Mouse (Mus musculus) forebrain, embryonic 12.5 days (tissue): ENCODE measurements at regions not wholly inside any gene's neighbourhood (a gene's known extent, or its start where the extent isn't known, plus 50 kb on each side); places are given as distances from the start of the nearest gene placed in this dataset.

Source experiments
- ATAC-seq: fragments of 200-750 bp; cut with Nextera tagmentation; 2 replicates; pipeline ENCODE4 v1.8.0; 2017; ENCODE audit warnings: moderate TSS enrichment; ENCODE audit not compliant: low FRiP score
- H3K27ac ChIP-seq: fragments of 300-500 bp; sonication (generic); 2 replicates; pipeline ENCODE4 v1.5.1; 2016; ENCODE audit warnings: mild to moderate bottlenecking
- H3K27me3 ChIP-seq: fragments of 300-500 bp; sonication (generic); 2 replicates; pipeline ENCODE4 v1.6.1; 2016; ENCODE audit warnings: mild to moderate bottlenecking
- H3K36me3 ChIP-seq: fragments of 300-500 bp; sonication (generic); replicated peaks from 2 replicates; pipeline ENCODE4 v1.6.1; 2016; ENCODE audit warnings: mild to moderate bottlenecking
- H3K4me1 ChIP-seq: fragments of 300-500 bp; sonication (generic); 2 replicates; pipeline ENCODE4 v1.6.1; 2016
- H3K4me2 ChIP-seq: fragments of 300-500 bp; sonication (generic); 2 replicates; pipeline ENCODE4 v1.6.1; 2016; ENCODE audit warnings: mild to moderate bottlenecking, moderate library complexity
- H3K4me3 ChIP-seq: fragments of 300-500 bp; sonication (generic); replicated peaks from 2 replicates; pipeline ENCODE4 v1.5.1; 2016; ENCODE audit warnings: mild to moderate bottlenecking
- H3K9ac ChIP-seq: fragments of 300-500 bp; sonication (generic); 2 replicates; pipeline ENCODE4 v1.6.1; 2016; ENCODE audit warnings: mild to moderate bottlenecking
- H3K9me3 ChIP-seq: fragments of 300-500 bp; sonication (generic); 2 replicates; pipeline ENCODE4 v1.6.1; 2016
- WGBS: fragments of 180-500 bp; shearing (Covaris S2); methylation state at CpG from one replicate; pipeline ENCODE4 v1.1.7; 2016; 5-methylcytosine and 5-hydroxymethylcytosine counted together

DNA sequence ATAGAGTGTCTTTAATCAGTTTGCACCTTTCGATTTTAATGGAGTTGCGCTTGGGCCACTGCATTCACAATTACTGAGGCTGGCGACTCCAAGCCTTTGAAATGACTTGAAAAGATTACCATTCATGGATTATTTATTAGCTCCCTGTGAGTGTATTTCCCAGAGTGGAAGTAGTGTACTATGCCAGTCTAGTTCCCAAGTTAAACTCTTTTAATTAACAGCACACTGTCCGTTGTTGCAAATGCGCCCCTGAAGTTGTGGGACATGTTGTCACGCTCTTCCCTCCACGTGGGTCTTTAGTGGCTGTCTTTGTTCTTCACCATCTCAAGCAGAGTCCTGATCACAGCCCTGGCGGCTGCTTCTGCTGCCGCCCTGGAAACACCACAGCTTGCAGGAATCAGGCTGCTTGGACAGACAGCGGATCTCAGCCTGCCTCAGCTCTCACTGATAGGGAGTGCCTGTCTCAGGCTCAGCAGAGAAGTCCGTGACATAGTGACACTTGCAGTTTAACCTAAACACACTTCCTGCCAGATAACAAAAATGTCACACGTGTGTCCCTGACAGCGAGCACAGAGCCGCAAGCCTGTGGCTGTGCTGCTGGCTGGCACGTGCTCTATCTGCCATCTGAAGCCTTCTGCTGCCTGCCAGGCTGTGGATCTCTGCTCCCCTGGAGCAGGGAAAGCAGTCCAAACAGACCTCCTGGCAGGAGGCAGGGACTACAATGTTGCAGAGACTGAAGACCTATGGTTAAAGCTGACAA, 244.1 kb downstream of the Snx10 start:
- Histone ChIP-seq H3K36me3 (no peaks in the 10 kb centered on the region), H3K27me3 (peaks cover 24% of the 10 kb centered on the region), H3K4me3 (peak overlapping the region; percentile 20), H3K27ac (peak overlapping the region; percentile 76), H3K4me1 (peaks cover 21% of the 10 kb centered on the region), H3K9me3 (no peaks in the 10 kb centered on the region), H3K4me2 (peak overlapping the region; percentile 55), H3K9ac (peak overlapping the region; percentile 33; the same call in 1 of the 2 replicates)
- peak; percentile 81 for ATAC-seq
- 2% methylated on average over 15 of the region's 15 CpGs for WGBS

DNA sequence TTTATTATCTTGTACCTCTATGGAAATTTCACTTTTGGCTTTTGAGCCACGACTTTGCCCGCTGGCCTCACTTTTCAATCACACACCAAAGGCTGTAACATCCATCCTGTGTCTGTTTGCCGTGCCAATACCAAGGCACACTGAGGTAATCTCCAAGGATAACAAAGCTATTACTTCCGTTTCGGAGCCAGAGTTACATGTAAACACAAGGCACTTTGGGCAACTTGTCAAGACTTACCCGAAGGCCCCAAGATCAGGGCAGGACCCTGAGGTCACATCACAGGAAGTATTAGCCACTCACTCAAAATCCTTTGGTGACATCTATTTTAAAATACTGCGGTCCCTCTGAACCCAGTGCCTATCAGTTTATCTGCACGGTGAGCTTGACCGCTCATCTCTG, 241.3 kb downstream of the Skap2 start:
- H3K36me3 ChIP-seq, result no peaks in the 10 kb centered on the region
- no peak overlapping the region for H3K9ac ChIP-seq
- no peak overlapping the region for H3K27ac ChIP-seq
- H3K4me3 ChIP-seq, result no peak overlapping the region
- peaks cover 16% of the 10 kb centered on the region for H3K27me3 ChIP-seq
- H3K4me1 ChIP-seq, result peaks cover 21% of the 10 kb centered on the region
- 93% methylated on average over 9 of the region's 9 CpGs for WGBS
- no peak for ATAC-seq
- H3K4me2 ChIP-seq, result no peak overlapping the region
- no peaks in the 10 kb centered on the region for H3K9me3 ChIP-seq

DNA sequence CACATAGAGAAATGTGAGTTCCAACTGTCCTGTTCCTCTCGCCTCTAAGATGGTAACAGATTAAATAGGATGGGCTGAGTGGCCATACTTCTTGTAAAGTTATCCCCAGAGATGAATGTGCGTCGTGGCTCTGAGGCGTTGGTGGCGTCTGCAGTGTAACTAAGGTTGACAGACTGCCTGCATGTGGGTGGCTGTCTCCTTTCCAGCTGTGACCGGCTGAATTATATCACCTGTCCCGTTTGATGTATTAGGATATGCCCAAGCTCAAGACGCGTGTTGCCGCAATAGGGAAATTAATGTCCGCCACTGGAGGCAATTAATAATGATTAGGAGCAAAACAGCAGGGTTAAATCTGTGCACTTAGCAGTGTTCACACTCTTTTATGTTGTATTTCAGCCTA, 240.9 kb downstream of the Skap2 start:
- no peak overlapping the region for H3K9ac ChIP-seq
- WGBS, result 77% methylated on average over 11 of the region's 11 CpGs
- no peak overlapping the region for H3K4me2 ChIP-seq
- no peaks in the 10 kb centered on the region for H3K9me3 ChIP-seq
- no peak overlapping the region for H3K27ac ChIP-seq
- H3K4me1 ChIP-seq, result peaks cover 18% of the 10 kb centered on the region
- ATAC-seq, result no peak
- no peak overlapping the region for H3K4me3 ChIP-seq
- H3K36me3 ChIP-seq, result no peaks in the 10 kb centered on the region
- H3K27me3 ChIP-seq, result peaks cover 13% of the 10 kb centered on the region

DNA sequence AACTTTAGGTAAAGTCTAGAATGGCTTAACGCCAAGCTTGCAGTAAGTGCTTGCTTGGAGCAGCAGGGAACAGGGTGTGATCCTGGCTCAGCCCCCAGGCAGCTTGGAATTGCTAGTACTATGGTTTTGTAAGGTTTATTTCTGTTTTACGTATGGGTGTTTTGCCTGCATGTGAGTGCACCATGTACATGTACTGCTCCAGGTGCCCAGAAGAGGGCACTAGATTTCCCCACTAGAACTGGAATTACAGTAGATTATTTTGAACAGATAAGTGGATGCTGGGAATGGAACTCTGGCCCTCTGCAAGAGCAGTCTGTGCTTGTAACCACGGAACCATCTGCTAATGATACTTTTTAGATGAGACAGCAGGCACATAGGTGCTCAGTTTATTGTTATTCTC, 237.6 kb downstream of the Skap2 start:
- no peak for ATAC-seq
- peaks cover 5% of the 10 kb centered on the region for H3K27me3 ChIP-seq
- H3K9me3 ChIP-seq, result no peaks in the 10 kb centered on the region
- no peak overlapping the region for H3K4me2 ChIP-seq
- no peak overlapping the region for H3K9ac ChIP-seq
- no peaks in the 10 kb centered on the region for H3K36me3 ChIP-seq
- no peaks in the 10 kb centered on the region for H3K4me1 ChIP-seq
- no peak overlapping the region for H3K27ac ChIP-seq
- WGBS, result 71% methylated on average over 3 of the region's 3 CpGs
- no peak overlapping the region for H3K4me3 ChIP-seq

DNA sequence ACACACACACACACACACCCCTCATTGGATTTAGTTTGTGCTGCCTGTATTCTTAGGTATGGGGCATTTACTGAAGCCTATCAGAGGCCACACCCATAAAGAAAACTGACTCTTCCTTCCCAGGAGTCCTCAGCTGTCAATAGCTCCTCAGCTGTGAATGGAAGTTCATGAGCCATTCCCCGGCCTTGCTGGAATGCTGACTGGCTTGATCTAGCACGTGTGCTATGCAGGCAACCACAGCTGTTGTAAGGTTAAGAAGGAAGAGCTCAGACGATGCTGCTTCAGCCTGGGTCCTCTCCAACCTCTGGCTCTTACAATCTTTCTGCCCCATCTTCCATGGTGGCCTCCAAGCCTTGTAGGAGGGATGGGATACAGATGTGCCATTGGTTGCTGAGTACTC, 226.7 kb downstream of the Skap2 start:
- WGBS, result 65% methylated on average over 3 of the region's 3 CpGs
- no peak for ATAC-seq
- Histone ChIP-seq H3K4me1 (no peaks in the 10 kb centered on the region), H3K27me3 (no peaks in the 10 kb centered on the region), H3K4me2 (no peak overlapping the region), H3K9me3 (no peaks in the 10 kb centered on the region), H3K27ac (no peak overlapping the region), H3K9ac (no peak overlapping the region), H3K36me3 (no peaks in the 10 kb centered on the region), H3K4me3 (no peak overlapping the region)

DNA sequence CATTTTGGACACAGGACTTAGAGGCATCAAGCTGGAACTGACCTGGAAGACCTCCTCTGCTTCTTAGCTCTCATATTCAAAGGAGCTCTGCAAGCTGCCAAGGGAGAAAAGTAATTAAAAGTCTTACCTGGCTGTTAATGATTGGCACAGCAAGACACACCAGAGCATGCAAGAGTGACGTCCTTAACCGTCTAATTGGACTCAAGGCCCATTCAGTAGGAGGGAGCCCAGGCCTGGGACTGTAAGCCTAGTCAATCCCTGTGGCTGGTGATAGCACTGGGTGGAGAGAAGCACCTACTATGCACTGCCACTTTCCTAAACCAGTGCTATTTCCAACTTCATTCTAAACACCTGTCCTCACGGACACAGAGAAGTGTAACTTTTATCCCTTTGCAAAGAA, 225.5 kb downstream of the Skap2 start:
- Histone ChIP-seq H3K4me3 (no peak overlapping the region), H3K36me3 (no peaks in the 10 kb centered on the region), H3K9ac (no peak overlapping the region), H3K27ac (no peak overlapping the region), H3K9me3 (no peaks in the 10 kb centered on the region), H3K4me1 (no peaks in the 10 kb centered on the region), H3K27me3 (no peaks in the 10 kb centered on the region), H3K4me2 (no peak overlapping the region)
- WGBS, result 55% methylated on average over 3 of the region's 3 CpGs
- no peak for ATAC-seq

DNA sequence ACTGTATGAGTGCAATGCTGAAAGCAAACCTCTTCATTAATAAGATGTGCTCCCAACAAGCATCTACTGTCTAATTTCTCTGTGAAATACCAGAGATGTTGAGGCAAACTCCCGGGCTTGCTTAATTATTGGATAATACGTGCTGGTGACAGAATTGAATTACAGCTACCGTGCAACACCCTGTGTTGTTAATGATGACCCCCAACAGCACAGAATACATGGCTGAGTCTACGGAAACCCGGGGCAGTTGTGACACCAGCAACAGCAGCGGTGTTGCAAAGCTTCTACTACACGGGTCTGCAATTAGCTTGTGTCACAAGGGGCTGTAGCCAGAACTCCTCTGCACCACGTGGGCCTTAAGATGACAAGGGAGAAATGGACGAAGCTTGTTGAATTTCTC, 224.2 kb downstream of the Skap2 start:
- no peak overlapping the region for H3K9ac ChIP-seq
- H3K27me3 ChIP-seq, result 0 out of 2 replicates have a peak, but pooled peaks cover 2% of the 10 kb centered on the region
- 80% methylated on average over 9 of the region's 9 CpGs for WGBS
- ATAC-seq, result no peak
- H3K4me2 ChIP-seq, result no peak overlapping the region
- H3K27ac ChIP-seq, result no peak overlapping the region
- no peak overlapping the region for H3K4me3 ChIP-seq
- H3K4me1 ChIP-seq, result no peaks in the 10 kb centered on the region
- no peaks in the 10 kb centered on the region for H3K36me3 ChIP-seq
- no peaks in the 10 kb centered on the region for H3K9me3 ChIP-seq

DNA sequence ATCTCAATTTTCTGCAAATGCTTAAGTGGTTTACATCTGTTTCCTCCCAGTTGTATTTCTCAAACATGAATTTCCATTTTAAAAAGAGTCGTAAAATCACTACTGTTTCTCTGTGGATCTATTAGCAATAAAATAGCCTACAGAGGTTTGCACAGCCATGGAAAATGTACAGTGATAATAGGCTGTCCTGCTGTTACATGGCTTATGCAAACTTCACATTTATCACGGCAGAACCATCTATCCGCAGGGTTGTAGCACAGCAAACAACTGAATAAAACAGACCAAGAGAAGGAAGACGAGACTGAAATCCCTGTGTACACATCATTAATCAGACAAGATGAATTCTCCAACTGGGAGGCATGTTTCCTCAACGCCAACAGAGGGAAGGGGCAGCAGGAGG, 222.1 kb downstream of the Skap2 start:
- Histone ChIP-seq H3K9me3 (no peaks in the 10 kb centered on the region), H3K27ac (no peak overlapping the region), H3K4me1 (no peaks in the 10 kb centered on the region), H3K27me3 (0 out of 2 replicates have a peak, but pooled peaks cover 2% of the 10 kb centered on the region), H3K4me3 (no peak overlapping the region), H3K36me3 (no peaks in the 10 kb centered on the region), H3K4me2 (no peak overlapping the region), H3K9ac (no peak overlapping the region)
- WGBS, result 80% methylated on average over 5 of the region's 5 CpGs
- no peak for ATAC-seq

DNA sequence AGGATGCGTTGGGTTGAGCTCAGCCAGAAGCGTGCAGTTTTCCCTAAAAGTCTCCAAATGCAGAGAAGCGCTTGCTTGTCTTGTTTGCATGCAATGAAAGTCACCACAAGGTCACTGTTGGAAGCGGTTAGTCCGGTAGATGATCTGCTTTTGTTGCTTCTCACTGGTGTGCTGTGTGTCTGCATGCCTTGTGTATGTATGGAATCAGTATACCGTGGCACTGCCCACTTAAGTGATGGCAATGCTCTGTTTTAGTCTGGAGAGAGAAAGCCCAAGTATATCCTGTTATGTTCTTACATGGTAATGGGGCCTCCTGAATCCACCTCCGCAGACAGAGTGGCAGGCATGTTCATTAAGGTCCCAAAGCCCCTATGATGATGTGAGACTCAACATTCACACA, 221.7 kb downstream of the Skap2 start:
- H3K27me3 ChIP-seq, result 0 out of 2 replicates have a peak, but pooled peaks cover 2% of the 10 kb centered on the region
- H3K9ac ChIP-seq, result no peak overlapping the region
- WGBS, result 86% methylated on average over 7 of the region's 7 CpGs
- no peak overlapping the region for H3K4me3 ChIP-seq
- no peak overlapping the region for H3K4me2 ChIP-seq
- H3K4me1 ChIP-seq, result no peaks in the 10 kb centered on the region
- H3K27ac ChIP-seq, result no peak overlapping the region
- no peak for ATAC-seq
- H3K9me3 ChIP-seq, result no peaks in the 10 kb centered on the region
- no peaks in the 10 kb centered on the region for H3K36me3 ChIP-seq

DNA sequence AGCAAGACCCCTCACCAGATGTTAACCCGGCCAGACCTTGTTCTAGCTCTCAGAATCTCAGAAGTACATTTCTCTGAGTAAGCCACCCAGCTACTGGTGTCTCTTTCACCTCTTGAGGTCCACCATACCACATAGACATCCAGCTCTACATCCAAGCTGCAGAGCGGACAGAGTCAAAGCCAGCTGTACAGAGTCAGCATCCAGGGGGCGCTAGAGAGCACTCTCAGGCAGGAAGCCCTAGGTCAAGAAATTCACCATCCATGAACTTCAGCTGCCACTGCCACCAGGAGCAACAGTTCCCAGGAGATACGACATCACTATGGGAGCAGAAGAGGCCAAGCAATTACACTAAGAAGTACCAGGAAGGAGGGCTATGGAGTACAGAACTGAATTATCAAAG, 217.0 kb downstream of the Skap2 start:
- H3K4me1 ChIP-seq, result no peaks in the 10 kb centered on the region
- H3K27me3 ChIP-seq, result 0 out of 2 replicates have a peak, but pooled peaks cover 2% of the 10 kb centered on the region
- no peak overlapping the region for H3K9ac ChIP-seq
- H3K4me3 ChIP-seq, result no peak overlapping the region
- H3K36me3 ChIP-seq, result no peaks in the 10 kb centered on the region
- no peak overlapping the region for H3K4me2 ChIP-seq
- H3K9me3 ChIP-seq, result no peaks in the 10 kb centered on the region
- no peak overlapping the region for H3K27ac ChIP-seq
- ATAC-seq, result no peak
- 49% methylated on average over 4 of the region's 4 CpGs for WGBS

DNA sequence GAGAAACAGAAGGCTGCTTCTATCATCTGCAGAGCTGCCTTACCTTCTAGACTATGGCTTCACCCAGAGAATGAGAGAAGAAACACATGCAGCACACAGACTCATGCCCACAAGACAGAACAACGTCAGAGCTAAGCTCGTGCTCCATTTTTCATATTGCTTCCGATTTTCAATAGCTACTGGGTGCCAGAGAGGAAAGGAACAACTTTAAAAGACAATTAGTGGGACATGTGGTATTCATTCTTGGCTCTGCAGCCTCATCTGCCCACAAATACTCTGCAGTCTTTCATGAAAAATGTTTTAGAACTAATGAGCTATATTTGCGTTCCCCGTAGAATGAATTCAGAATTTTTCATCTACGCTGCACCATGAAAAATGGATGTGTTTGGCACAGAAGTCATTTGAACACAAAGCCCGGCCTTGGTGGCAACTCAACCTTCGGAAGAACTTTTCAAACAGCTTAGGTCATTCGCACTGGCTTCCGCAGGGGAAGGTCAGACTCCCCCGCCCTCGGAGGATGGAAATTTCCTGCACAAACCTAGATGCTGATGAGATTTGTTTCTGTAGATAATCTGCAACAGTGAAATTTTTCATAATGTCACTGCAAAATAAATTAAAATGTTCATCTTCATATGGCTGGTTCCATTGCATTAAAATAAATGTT, 213.6 kb downstream of the Skap2 start:
- ATAC-seq, result no peak
- H3K4me1 ChIP-seq, result no peaks in the 10 kb centered on the region
- no peaks in the 10 kb centered on the region for H3K36me3 ChIP-seq
- H3K27me3 ChIP-seq, result no peaks in the 10 kb centered on the region
- H3K9me3 ChIP-seq, result no peaks in the 10 kb centered on the region
- 91% methylated on average over 12 of the region's 12 CpGs for WGBS
- H3K4me2 ChIP-seq, result no peak overlapping the region
- H3K27ac ChIP-seq, result no peak overlapping the region
- no peak overlapping the region for H3K4me3 ChIP-seq
- no peak overlapping the region for H3K9ac ChIP-seq

DNA sequence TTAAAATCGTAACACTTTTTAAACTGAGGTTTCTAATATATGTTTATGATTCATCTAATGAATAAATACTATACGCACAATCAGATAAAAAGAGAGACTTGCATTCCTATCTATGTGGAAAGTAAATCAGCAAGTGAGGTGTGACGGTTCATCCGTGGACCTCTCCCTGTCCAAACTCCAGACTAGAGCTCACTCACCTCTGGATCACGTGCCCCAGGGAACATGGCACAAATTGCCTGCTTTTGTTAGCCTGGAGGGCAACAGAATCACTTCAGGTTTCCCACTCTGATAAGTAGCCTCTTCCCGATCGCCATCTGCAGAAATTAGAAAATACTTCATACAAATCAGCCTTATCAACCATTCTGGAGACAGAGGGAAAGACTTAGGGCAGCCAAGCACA, 206.7 kb downstream of the Skap2 start:
- Histone ChIP-seq H3K27me3 (no peaks in the 10 kb centered on the region), H3K4me3 (no peak overlapping the region), H3K4me1 (peaks cover 5% of the 10 kb centered on the region; the same call in 1 of the 2 replicates), H3K36me3 (no peaks in the 10 kb centered on the region), H3K4me2 (no peak overlapping the region), H3K9ac (no peak overlapping the region), H3K27ac (no peak overlapping the region), H3K9me3 (peaks cover 2% of the 10 kb centered on the region; the same call in 1 of the 2 replicates)
- ATAC-seq, result no peak
- 88% methylated on average over 7 of the region's 7 CpGs for WGBS
